Mouse (Mus musculus) CH12F3 (cell line): ENCODE data around the gene Gm49333.

ENCODE experiments used
- in situ Hi-C: fragments of 300-500 bp; cut with MboI; formaldehyde crosslinking; loops from 2 replicates; pipeline ENCODE4 v1.14.3; 2020; ENCODE audit warnings: low sequenced_read_pairs

Gene Gm49333

GRCm38 (mm10) chr16:20677974-20678675, 66.7 kb downstream of the Gm49333 start:
- in situ Hi-C loops = no loop called here

DNA sequence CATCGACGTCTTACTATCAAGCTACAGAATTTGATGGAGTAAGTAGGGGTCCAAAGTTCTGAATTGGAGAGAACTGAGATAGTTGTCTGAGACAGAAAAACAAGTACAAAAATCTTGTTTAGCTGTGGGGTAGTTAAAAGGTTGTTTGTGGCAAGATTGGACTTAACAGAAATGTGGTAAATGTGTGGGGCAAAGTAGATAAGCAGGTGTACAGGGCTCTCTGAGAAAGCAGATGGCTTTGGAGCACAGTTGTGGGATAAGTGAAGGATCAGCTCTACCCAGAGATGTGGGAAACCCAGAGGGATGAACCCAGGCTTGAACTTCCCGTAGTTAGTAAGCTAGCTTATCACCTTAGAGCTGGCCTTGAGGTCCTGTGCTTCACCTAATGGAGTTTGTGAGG, 79.4 kb downstream of the Gm49333 start:
- in situ Hi-C loops = no loop called here

GRCm38 (mm10) chr16:20691617-20692016, 80.2 kb downstream of the Gm49333 start:
- in situ Hi-C loops = no loop called here

DNA sequence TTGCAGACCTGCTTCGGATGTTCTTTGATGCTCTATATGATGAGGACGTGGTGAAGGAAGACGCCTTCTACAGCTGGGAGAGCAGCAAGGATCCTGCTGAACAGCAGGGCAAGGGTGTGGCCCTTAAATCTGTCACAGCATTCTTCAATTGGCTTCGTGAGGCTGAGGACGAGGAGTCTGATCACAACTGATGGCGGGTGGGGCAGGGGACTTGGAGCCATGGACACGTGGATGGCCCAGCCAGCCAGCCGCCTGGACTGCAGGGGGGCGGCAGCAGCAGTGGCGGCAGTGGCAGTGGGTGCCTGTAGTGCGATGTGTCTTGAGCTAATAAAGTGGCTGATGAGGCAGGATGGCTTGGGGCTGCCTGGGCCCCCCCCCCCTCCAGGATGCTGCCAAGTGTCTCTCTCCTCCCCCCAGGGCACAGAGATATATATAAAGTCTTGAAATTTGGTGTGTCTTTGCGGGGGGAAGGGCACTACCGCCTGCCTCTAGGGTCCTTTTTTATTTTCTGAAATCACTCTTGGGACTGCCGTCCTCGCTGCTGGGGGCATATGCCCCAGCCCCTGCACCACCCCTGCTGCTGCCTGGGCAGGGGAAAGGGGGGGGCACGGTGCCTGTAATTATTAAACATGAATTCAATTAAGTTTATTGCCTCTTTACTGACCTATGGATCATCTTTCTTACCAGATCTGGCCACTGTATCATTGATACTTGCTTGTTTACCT, 81.0 kb downstream of the Gm49333 start:
- in situ Hi-C loops = no loop called here

GRCm38 (mm10) chr16:20693111-20693701, 81.8 kb downstream of the Gm49333 start, which contains the start of gene Fam131a:
Gene Fam131a, plus strand, starts transcription at chr16:20693241.
- in situ Hi-C loops = no loop called here

DNA sequence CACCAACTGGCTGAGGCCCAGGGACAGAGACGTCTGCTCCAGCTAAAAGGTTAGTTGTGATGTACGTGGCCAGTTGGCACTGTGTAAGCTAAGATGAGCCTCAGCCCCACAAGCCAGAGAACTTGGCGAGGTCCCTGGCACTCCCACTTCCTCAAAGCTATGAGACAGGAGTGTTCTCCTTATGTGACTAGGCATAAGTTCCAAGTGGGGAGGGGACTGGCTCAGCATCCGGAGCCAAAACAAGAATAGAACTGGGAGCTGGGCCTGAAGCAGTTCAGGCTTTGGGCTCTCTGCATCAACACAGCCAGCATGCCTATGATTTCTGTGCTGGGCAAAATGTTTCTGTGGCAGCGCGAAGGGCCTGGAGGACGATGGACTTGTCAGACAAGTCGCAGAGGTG, 83.4 kb downstream of the Gm49333 start:
- in situ Hi-C loops = no loop called here
